Mouse (Mus musculus) myocyte (in vitro differentiated cells): ENCODE measurements around the gene Zfyve16.

Experiments used
- CEBPB ChIP-seq: IDR thresholded peaks from 2 replicates; pipeline ENCODE4 v1.6.1; 2011; ENCODE audit warnings: mild to moderate bottlenecking, moderate library complexity; ENCODE audit not compliant: poor library complexity, insufficient read depth, severe bottlenecking
- MAX ChIP-seq: IDR thresholded peaks from one replicate; pipeline ENCODE4 v1.6.1; 2011; ENCODE audit warnings: low read depth, mild to moderate bottlenecking, control low read depth
- POLR2A ChIP-seq: IDR thresholded peaks from one replicate; pipeline ENCODE4 v1.6.1; 2011; ENCODE audit warnings: low read depth, mild to moderate bottlenecking, control low read depth, moderate library complexity; ENCODE audit not compliant: insufficient read length
- TCF12 ChIP-seq: IDR thresholded peaks from one replicate; pipeline ENCODE4 v1.6.1; 2011; ENCODE audit warnings: mild to moderate bottlenecking, control low read depth; ENCODE audit not compliant: poor library complexity, insufficient read depth, severe bottlenecking

DNA sequence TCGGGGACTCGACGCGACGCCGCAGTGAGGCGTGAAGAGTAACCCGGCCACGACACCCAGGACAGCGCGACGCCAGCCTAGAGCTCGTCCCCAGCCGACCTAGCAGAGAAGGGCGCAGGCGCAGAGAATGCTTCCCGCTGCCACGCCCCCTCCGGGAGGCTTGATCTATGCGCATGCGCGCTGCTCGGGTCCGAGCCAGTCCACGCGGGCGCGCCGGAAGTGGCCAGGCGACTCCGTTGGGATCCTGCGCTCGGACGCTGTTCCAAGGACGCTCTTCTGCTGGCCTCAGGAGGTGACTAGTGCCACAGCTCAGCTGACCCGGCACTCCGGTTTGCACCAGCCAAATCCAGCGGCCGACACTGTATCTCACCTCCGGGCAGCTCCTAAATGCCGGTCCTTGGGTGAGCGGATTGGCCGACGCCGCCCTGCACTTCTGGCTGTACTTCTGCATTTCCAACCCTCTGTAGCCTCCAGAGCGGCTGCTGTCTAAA is at the start of gene Zfyve16:
- peak; percentile 86 for TF ChIP-seq POLR2A
- TF ChIP-seq TCF12, result no peak
- TF ChIP-seq MAX, result no peak
- no peak for TF ChIP-seq CEBPB
